ENCODE assay signal across 8 mouse cellular contexts in the genomic region with DNA sequence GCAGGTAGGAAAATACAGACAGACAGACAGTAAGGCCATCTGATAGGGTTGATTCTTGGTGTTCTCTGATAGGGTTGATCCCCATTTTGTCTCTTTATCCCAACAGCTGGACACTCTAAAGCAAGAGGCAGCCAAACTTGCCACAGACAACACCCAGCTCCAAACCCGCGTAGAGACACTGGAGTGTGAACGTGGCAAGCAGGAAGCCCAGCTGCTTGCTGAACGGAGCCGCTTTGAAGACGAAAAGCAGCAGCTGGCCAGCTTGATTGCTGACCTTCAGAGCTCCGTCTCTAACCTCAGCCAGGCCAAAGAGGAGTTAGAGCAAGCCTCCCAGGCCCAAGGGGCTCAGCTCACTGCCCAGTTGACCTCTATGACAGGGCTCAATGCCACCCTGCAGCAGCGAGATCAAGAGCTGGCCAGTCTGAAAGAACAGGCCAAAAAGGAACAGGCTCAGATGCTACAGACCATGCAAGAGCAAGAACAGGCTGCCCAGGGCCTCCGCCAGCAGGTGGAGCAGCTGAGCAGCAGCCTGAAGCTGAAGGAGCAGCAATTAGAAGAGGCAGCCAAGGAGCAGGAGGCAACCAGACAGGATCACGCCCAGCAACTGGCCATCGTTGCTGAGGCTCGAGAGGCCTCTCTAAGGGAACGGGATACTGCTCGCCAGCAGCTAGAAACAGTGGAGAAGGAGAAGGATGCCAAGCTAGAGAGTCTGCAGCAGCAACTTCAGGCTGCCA. TPM values are rescaled to one million over a fixed set of nuclear protein-coding genes. Genes with fewer than 3 reads are reported as not detected.
DNase-seq lines count a peak whose midpoint lies in the region; ATAC-seq and TF ChIP-seq lines count a peak whose summit lies in the region.

No protein-coding gene starts in this region.

- POLR2A ChIA-PET in Patski (lab: Charles Lee): interaction anchor here (0.6 to 1.4 kb wide), 3 partner anchors 11 to 33 kb away, joined by 3 to 5 read pairs (median 3); no protein-coding TSS in a partner anchor

- no peak overlapping the region for H3K4me2 ChIP-seq in hindbrain, embryonic 16.5 days (ENCODE audit: low read length)

- H3K36me3 ChIP-seq in hindbrain, embryonic 16.5 days (ENCODE audit: control insufficient read depth, insufficient read depth, low read length): peaks cover 76% of the 10 kb centered on the region

- no peaks in the 10 kb centered on the region for H3K27me3 ChIP-seq in Patski
- H3K27me3 ChIP-seq in hindbrain, embryonic 16.5 days (replicated peaks; ENCODE audit: control insufficient read depth, insufficient read depth, low read length): no peaks in the 10 kb centered on the region

- H3K27ac ChIP-seq in hindbrain, embryonic 16.5 days (ENCODE audit: low read depth, low read length): peak overlapping the region; percentile 60; the same call in 1 of the 2 replicates

- in situ Hi-C loops in Patski (cut with MboI; ENCODE audit: low pct_unique_long_range_greater_than_20kb): no loop called here

- no peak for DNase-seq in Patski (ENCODE audit: low read depth, low spot score)
- DNase-seq in cerebellum, adult 9-10 months: peak; percentile 94
- DNase-seq in frontal cortex, postnatal 10 days (ENCODE audit: low spot score in 2 of 2): peak; percentile 68 to 79
- peak; percentile 88 for DNase-seq in left cerebral cortex, adult 18-20 months (ENCODE audit: low spot score in 2 of 2)
- DNase-seq in right cerebral cortex, postnatal 14 days: peak; percentile 87
- DNase-seq in urinary bladder, postnatal 14 days (ENCODE audit: low spot score): peak; percentile 91

- peak; percentile 32 for ATAC-seq in Patski
- ATAC-seq in hindbrain, embryonic 16.5 days: peak; percentile 76
- peak; percentile 95 for ATAC-seq in megakaryocyte progenitor cell, adult 5-6 weeks (replicated peaks; ENCODE audit: poor library complexity)

- no peak overlapping the region for H3K4me3 ChIP-seq in hindbrain, embryonic 16.5 days (ENCODE audit: low read length)

- 65% methylated on average over 14 of the region's 14 CpGs for WGBS in hindbrain, embryonic 16.5 days

- H3K9me3 ChIP-seq in hindbrain, embryonic 16.5 days (ENCODE audit: control insufficient read depth, low read length): no peaks in the 10 kb centered on the region

- peaks cover 7% of the 10 kb centered on the region for H3K4me1 ChIP-seq in hindbrain, embryonic 16.5 days (ENCODE audit: control insufficient read depth, insufficient read depth, low read depth, low read length)

- CTCF ChIA-PET in Patski (lab: Charles Lee): interaction anchor here (0.9 to 3.7 kb wide), 16 partner anchors 8 to 80 kb away, joined by 3 to 40 read pairs (median 5); partner anchors contain the start of gene Il18bp

- TF ChIP-seq CTCF in Patski (IDR thresholded peaks at IDR 0.05): no peak

- no peak overlapping the region for H3K9ac ChIP-seq in hindbrain, embryonic 16.5 days (ENCODE audit: low read depth, low read length)

RNA-seq across cellular contexts. Expression of gene Il18bp, which starts 20.1 kb away (rescaled TPM):
- 2.4 TPM for polyA plus RNA-seq in Patski (2021)
- polyA plus RNA-seq in hindbrain, embryonic 16.5 days (2015; fragmentation: Nextera tagmentation; extraction: Ambion mirVana): 4.1 and 4.7 TPM in 2 replicates
- 1 to 10 TPM; 6.6 to 6.8 TPM for total RNA-seq in left cerebral cortex, adult 18-20 months (2021)
- total RNA-seq in megakaryocyte progenitor cell, adult 5-6 weeks (2015): 3.1 and 7.6 TPM in 2 replicates
- total RNA-seq in megakaryocyte progenitor cell, adult 5-6 weeks (2017): 2.1 and 2.5 TPM in 2 replicates

Comparison
In these comparisons a context has a peak if more than half of its experiments do, and no peak if none do; other contexts are left out.
1. ATAC-seq: peak in every context shown above with its lines; median percentile 95 in megakaryocyte progenitor cell, adult 5-6 weeks; 76 in hindbrain, embryonic 16.5 days; 32 in Patski.